ENCODE assay signal across 21 mouse cellular contexts in the genomic region with DNA sequence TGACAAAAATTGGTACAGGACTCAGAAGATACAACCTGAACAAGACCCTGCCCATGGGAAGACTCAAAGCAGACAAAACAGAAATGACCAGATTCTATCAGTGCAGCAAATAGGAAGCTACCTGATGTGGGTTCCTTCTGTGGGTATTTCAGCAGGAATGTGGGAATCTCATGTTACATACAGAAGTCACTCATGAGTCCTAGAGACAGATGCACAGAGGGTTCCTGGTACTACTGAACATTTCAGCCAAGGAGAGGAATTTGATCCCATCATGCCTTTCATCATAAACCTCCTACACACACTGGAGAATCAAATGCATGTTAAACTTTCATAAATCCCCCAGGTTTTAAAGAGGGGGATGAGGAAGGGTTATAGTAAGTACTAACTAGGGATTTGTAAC.
DNase-seq lines count a peak whose midpoint lies in the region; ATAC-seq and TF ChIP-seq lines count a peak whose summit lies in the region.
"Had no signal": no experiment of that assay in that cellular context is flagged by ENCODE, and none has a peak within 500 bp of the region (broad histone marks: within the 10 kb centered on the region; RNA-seq: fewer than 3 reads in every experiment).

No protein-coding gene starts in this region.

- H3K4me1 ChIP-seq in kidney, postnatal 0 days (replicated peaks; ENCODE audit: insufficient read depth, low read length) = no peaks in the 10 kb centered on the region
- no peaks in the 10 kb centered on the region for H3K4me1 ChIP-seq in kidney, embryonic 14.5 days (ENCODE audit: control insufficient read depth, insufficient read depth, low read length)

- H3K9me3 ChIP-seq in kidney, postnatal 0 days (replicated peaks; ENCODE audit: low read length) = no peaks in the 10 kb centered on the region
- H3K9me3 ChIP-seq in kidney, embryonic 14.5 days (ENCODE audit: control insufficient read depth, low read length) = no peaks in the 10 kb centered on the region
- H3K9me3 ChIP-seq: G1E had no signal

- ATAC-seq in kidney, postnatal 0 days (replicated peaks; ENCODE audit: low FRiP score, low read depth) = no peak
- no peak for ATAC-seq in kidney, embryonic 14.5 days (ENCODE audit: low FRiP score, low TSS enrichment)
- ATAC-seq: activated CD4-positive, CD25-positive, alpha-beta regulatory T cell, adult 4 months; CD4-positive, CD25-positive, alpha-beta regulatory T cell, adult 4 months; Patski had no signal

- H3K27ac ChIP-seq in kidney, postnatal 0 days = no peak overlapping the region
- no peak overlapping the region for H3K27ac ChIP-seq in kidney, embryonic 14.5 days (ENCODE audit: low read depth, low read length)

- no peaks in the 10 kb centered on the region for H3K79me3 ChIP-seq in C2C12 (ENCODE audit: low read depth)

- H3K4me3 ChIP-seq in kidney, postnatal 0 days (replicated peaks; ENCODE audit: low read depth, low read length) = no peak overlapping the region
- H3K4me3 ChIP-seq in kidney, embryonic 14.5 days (ENCODE audit: low read length) = no peak overlapping the region
- H3K4me3 ChIP-seq in C2C12 (ENCODE audit: insufficient read depth, poor library complexity, severe bottlenecking) = no peak overlapping the region
- no peak overlapping the region for H3K4me3 ChIP-seq in myocyte

- H3K27me3 ChIP-seq in kidney, postnatal 0 days (ENCODE audit: insufficient read depth, low read length) = no peaks in the 10 kb centered on the region
- H3K27me3 ChIP-seq in kidney, embryonic 14.5 days (ENCODE audit: control insufficient read depth, insufficient read depth, low read length) = no peaks in the 10 kb centered on the region
- no peaks in the 10 kb centered on the region for H3K27me3 ChIP-seq in C2C12 (ENCODE audit: control insufficient read depth, insufficient read depth, insufficient read length)
- no peaks in the 10 kb centered on the region for H3K27me3 ChIP-seq in myocyte (ENCODE audit: control insufficient read depth, insufficient read depth, insufficient read length)

- TF ChIP-seq POLR2A in myocyte (IDR thresholded peaks at IDR 0.05; ENCODE audit: insufficient read length, low read depth) = no peak

- no peak overlapping the region for H3K9ac ChIP-seq in kidney, postnatal 0 days (ENCODE audit: low read depth, low read length)
- no peak overlapping the region for H3K9ac ChIP-seq in kidney, embryonic 14.5 days (ENCODE audit: low read depth, low read length)

- TF ChIP-seq CTCF in kidney, postnatal 0 days (IDR thresholded peaks at IDR 0.05; ENCODE audit: low read depth) = no peak
- TF ChIP-seq CTCF in C2C12 (IDR thresholded peaks at IDR 0.05; ENCODE audit: control insufficient read depth, insufficient read depth, insufficient read length) = no peak

- H3K4me2 ChIP-seq in kidney, postnatal 0 days (ENCODE audit: low read length) = no peak overlapping the region
- H3K4me2 ChIP-seq in kidney, embryonic 14.5 days (replicated peaks; ENCODE audit: low read depth, low read length) = no peak overlapping the region
- peak overlapping the region; percentile 39 for H3K4me2 ChIP-seq in myocyte (ENCODE audit: low read depth)

- DNase-seq in kidney, postnatal 0 days (ENCODE audit: low spot score) = peak; percentile 5
- no peak for DNase-seq in lung, postnatal 36 days
- DNase-seq in B cell, adult 2 months = no peak
- DNase-seq: adrenal gland, adult 2 months; adrenal gland, adult 8-10 months; adrenal gland, postnatal 10 days; adrenal gland, postnatal 14 days; adrenal gland, postnatal 25 days; adrenal gland, postnatal 36 days; cerebellum, adult 11 months; cerebellum, adult 11-12 months; cerebellum, adult 18-20 months; cerebellum, adult 2 months; cerebellum, adult 8-10 months had no signal

- no peak overlapping the region for H3ac ChIP-seq in C2C12 (ENCODE audit: control insufficient read depth, insufficient read length, low read depth)
- H3ac ChIP-seq in myocyte (ENCODE audit: control insufficient read depth, insufficient read length) = no peak overlapping the region

- no peaks in the 10 kb centered on the region for H3K36me3 ChIP-seq in kidney, postnatal 0 days (ENCODE audit: insufficient read depth, low read length)
- no peaks in the 10 kb centered on the region for H3K36me3 ChIP-seq in kidney, embryonic 14.5 days (ENCODE audit: control insufficient read depth, insufficient read depth, low read length)
- H3K36me3 ChIP-seq in C2C12 (ENCODE audit: control insufficient read depth, insufficient read depth) (no peaks in the 10 kb centered on the region), myocyte (ENCODE audit: control insufficient read depth, insufficient read depth) (no peaks in the 10 kb centered on the region)
- H3K36me3 ChIP-seq: G1E had no signal

- H3K79me2 ChIP-seq in C2C12 (ENCODE audit: control insufficient read depth, insufficient read depth) (no peaks in the 10 kb centered on the region), myocyte (ENCODE audit: control insufficient read depth, insufficient read depth) (no peaks in the 10 kb centered on the region)

TF ChIP-seq in C2C12, 6 proteins besides CTCF, POLR2A, EP300 and RAD21:
- TF ChIP-seq USF1 (IDR thresholded peaks at IDR 0.05; ENCODE audit: low read depth) (no peak), MYOD1 (IDR thresholded peaks at IDR 0.05; ENCODE audit: control insufficient read depth, insufficient read length, low read depth) (peak; percentile 40)

TF ChIP-seq in myocyte, 11 proteins besides CTCF, POLR2A, EP300 and RAD21:
- no peak for TF ChIP-seq CEBPB (IDR thresholded peaks at IDR 0.05; ENCODE audit: insufficient read depth, poor library complexity, severe bottlenecking)
- TF ChIP-seq SRF (IDR thresholded peaks at IDR 0.05; ENCODE audit: control insufficient read depth, insufficient read length, low read depth) = no peak
- peak; percentile 45 to 71 (median 62) for TF ChIP-seq MYOD1 (IDR thresholded peaks at IDR 0.05; ENCODE audit: control insufficient read depth in 1 of 3, insufficient read length in 2 of 3, low read depth in 2 of 3)
- no peak for TF ChIP-seq MAX (IDR thresholded peaks at IDR 0.05; ENCODE audit: low read depth)
- no peak for TF ChIP-seq REST (IDR thresholded peaks at IDR 0.05; ENCODE audit: insufficient read depth, insufficient read length)
